Mouse (Mus musculus) activated CD4-positive, CD25-positive, alpha-beta regulatory T cell, adult 4 months (primary cell): ENCODE measurements around the gene Prrx1. TPM values are rescaled to one million over a fixed set of nuclear protein-coding genes. Genes with fewer than 3 reads are reported as not detected.

Experiments
- ATAC-seq: one replicate; pipeline ENCODE4 v1.8.0; 2017
- polyA plus RNA-seq, 2 experiments: library from polyadenylated mRNA; unstranded; fragments of 100-300 nt; shearing (Covaris generic); gene quantifications; one replicate each; pipeline ENCODE4 v1.2.1; 2017

Gene Prrx1
- under 1 TPM in 1 of 2 experiments, not detected in 1; 0.17 TPM for polyA plus RNA-seq

DNA sequence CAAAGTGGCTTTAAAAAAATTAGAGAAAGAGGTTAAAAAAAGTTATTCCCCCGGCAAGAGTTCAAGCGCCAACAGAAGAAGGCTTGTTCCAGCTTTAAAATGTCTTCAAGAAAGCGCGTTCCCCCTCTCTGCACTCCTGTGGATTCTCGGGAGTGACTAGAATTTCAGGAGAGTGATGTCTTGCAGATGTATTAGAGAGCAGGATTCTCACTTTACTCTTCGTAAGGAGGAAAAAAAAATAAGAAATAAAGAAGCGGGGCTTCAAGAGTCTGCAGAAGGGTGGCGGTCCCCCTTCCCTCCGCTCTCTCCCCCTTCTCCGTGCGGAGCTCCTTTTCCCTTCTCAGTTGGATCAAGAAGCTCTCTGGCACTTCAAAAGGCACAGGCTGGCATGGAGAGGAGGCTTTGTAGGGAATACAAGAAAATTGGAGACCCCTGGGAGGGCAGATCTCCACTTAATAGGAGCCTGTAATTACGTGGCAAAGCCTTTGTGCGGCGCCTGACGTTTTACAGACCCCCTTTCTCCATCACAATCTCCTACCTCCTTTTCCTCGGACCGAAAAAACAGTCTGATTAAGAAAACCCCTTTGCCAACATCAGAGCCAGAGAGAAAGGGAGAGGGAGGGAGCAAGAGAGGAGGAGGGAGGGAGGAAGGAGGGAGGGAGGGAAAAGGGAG, at the start of gene Prrx1:
Gene Prrx1 (minus strand): TSS at position 610 of the 673 bp plus-strand sequence.
- no peak for ATAC-seq

DNA sequence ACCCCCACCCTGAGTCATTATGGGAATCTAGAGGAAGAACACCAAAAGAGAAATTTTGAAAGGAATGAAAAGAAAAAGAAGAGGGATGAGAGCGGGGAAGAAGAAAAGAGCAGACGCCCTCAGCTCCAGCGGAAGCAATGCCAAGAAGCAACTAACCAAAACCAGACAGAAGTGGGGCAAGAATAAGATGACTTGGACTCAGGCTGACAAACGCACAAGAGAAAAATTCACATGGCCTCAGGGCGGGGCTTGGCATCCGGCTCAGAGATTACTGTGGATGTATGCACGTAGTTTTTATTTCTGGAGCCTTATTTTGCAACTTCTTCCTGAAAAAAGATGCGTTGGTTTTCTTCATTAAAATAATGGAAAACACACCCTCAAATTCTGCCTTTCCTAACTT, 48.7 kb upstream of the Prrx1 start:
- no peak for ATAC-seq

DNA sequence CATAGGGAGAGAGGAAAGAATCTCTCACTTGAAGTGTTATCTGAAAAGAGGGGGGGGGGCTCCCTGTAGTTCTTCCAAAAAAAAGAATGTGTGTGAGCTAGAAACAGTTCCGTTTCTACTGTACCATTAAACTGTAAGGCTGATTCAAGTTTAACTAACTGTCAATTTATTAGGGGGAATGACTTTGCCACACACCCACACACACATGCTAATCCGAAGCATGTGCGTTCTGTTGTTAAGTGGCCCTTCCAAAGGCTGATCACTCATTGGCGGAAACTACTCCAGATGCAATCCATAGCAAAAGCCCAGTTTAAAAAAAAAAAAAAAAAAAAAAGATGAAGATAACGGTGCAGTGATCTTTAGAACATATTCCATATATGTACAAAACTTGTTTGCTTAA, 47.9 kb upstream of the Prrx1 start:
- no peak for ATAC-seq

DNA sequence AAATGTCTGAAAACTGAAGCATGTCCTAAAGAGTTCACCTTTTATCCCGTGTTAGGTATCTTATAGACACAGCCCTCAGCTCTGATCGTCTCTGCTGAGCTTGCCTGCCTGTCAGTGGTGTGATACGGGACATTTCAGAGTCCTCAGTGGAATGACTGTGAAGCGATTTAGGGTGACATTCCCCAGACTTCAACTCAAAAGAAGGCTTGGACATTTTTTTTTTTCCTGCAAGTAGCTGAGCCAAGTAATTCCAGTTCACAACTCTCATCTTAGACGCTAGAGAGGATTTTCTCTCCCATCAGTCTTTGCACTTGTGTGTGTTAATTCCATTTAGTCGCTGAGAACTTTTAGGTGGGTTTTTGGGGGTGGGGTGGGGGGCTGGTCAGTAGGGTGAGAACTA, 47.3 kb upstream of the Prrx1 start:
- no peak for ATAC-seq

GRCm38 (mm10) chr1:163359521-163359920, 46.0 kb upstream of the Prrx1 start:
- ATAC-seq = no peak

GRCm38 (mm10) chr1:163358165-163358564, 44.7 kb upstream of the Prrx1 start:
- ATAC-seq = no peak

DNA sequence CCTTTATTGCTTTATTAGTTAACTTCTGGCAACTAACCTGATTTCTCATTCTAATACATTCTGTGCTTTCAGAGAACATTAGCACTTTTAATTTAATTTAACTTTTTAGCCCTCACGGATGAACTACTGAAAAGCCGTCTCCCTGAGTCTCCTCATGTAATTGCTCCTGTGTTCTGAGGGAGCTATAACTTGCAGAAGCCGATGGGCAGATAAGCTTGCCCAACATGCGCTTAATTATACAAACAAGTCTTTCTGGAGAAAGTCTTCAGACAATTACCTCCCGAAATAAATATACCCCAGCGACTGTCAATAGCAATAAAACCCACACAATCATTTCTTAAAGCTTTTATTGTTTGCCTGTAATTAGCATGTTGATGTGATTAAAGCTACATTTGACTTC, 44.2 kb upstream of the Prrx1 start:
- ATAC-seq = no peak

DNA sequence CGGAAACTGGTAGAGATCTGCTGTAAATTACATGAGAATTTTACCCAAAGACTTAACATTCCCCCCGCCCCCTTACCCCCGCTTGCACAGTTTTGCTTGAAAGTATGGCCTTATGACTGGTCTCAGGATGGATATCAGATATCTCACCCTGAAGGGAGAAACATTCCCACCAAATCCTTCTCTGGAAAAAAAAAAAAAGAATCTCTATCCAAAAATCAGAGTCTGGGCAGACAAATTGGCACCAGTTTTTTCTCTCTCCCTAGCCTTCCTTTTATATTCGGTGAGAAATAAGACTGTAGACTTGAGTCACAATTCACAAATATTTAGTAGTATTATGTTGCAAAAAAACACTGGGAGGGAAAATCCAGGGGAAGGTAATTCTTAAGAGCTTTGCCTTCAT, 42.7 kb upstream of the Prrx1 start:
- no peak for ATAC-seq

- no peak for ATAC-seq
Measured at GRCm38 (mm10) chr1:163355626-163356156, 42.2 kb upstream of the Prrx1 start.

DNA sequence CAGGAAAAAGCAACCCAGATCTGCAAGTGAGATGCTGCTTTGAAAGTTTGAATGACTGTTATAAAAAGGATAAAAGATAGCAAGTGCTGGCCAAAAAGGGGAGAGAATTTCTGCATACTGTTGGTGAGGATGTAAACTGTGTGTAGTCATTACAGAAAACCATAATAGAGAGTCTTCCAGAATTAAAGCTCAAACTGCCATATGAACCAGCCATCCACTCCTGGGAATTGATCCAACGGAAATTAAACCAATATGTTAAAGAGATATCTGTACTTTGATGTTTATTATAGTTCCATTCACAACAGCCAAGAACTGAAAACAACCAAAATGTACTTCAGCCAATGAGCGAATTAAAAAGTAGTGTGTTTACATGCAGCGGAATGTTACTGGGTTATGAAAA, 37.5 kb upstream of the Prrx1 start:
- no peak for ATAC-seq

- no peak for ATAC-seq
Measured at GRCm38 (mm10) chr1:163345541-163345940, 32.0 kb upstream of the Prrx1 start.

DNA sequence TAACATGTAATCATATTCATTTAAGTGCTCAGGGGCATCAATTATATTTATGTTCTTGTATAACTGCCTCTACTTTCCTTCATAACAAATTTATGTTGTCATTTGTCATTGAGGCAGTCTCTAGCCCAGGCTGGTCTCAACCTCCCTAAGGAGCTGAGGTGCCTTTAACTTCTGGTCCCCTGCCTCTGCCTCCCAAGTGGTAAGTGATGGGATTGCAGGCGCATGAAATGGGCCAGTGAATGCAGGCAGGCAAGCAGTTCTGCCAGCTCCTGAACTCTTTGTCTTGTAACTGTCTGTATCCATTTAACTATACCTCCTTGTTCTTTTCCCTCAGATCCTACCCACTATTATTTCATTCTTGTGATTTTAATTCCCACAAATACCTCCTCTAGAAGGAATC, 31.4 kb upstream of the Prrx1 start:
- no peak for ATAC-seq

DNA sequence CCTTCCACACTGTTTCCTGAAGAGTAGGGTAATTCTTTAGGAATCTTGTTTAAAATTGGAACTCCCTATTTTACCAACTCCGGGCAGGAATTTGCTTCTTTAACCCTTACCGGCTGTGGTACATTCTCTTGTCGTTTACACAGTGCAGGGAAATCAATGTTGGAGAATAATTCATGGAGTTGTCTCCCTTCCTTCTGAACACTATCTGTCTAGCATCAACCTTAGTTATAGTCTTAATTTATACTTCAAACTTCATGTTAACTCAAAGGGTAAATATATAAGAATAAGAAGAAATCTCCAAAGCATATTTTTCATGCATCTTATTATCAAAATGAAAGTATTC, 25.7 kb upstream of the Prrx1 start:
- no peak for ATAC-seq

DNA sequence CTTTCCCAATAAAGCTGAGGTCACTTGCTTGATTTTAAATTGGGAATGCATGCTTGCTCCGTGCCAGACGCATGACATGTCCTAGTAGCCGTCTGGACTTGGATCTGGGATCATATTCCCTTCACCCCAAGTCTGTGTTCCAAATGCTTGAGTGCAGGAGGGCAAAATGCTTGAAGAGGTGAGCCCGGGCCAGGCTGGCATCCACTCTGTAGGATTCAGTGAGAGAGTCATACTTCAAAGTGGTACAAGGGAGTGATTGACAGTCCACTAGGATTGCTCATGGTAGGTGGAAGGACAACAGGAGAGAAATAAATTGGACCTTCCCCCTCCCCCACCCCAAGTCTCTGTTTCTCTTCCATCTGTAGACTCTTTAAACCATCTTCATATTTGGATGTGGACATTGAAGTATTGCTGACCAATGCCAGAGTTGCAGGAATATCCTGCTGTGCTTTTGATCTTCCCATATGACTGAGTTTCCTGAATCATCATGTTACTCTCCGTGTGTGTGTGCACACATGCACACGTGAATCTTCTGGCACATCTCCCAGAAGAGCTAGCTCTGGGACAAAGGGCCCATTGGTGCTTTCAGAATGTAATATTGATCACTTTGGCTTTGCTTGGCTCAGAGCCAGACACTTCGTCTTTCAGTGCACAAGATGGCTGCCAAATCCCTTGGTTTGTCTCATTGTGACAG, 25.2 kb upstream of the Prrx1 start:
- ATAC-seq = no peak

DNA sequence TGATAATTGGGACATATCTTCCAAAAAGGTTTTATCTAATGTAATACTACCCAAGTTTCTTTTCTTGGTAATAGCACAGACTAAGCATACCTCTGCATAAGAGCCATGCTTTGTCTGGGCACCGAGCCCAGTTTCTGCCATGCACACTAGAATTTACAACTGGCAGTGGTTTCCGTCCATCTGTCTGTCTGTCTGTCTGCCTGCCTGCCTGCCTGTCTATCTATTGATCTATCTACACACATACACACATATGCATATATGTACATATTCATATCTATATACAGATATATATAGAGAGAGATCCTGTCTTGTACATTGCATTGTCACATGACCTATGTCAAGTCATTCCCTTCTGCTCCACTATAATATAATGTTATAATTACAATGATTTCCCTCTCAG, 24.3 kb upstream of the Prrx1 start:
- no peak for ATAC-seq

- no peak for ATAC-seq
Measured at GRCm38 (mm10) chr1:163327279-163327678, 13.8 kb upstream of the Prrx1 start.

DNA sequence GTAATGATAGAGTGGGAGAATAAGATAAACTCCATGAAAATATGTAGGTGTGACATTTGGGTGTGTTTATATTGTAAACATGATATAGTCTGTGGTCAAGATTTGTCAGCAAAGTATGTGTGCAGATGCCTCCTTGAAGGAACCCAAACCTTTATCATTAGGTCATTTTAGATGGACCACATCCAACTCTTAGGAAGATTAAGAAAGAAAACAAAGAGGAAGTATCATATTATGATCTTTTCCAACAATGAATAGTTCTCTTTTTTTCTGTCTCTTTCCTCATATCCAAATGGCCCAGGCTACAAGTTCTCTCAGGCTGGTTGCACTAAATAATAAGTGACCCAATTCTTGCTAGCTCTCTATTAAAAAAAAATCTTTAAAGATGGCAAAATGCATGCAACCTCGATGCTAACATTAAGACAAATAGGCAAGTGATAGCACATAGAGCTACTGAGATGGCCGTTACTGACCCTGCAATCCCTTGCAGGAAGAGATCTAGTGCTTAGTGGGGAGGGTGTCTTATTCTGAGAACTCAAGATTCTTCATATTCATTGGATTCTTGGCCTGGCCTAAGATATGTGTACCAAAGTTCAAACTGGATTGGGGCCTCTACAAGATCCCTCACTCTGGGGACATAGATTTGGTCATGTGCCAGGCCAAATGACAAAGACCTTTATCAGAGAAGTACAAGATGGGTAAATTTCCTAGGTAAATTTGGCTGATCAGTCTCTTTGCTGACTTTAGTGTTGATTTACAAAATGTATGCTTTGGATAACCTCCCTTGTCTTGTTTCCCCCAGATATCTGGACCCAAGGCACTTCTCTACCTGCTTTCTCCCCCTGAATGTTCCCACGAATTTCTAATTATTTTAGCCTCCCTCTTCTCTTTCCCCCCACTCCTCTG, 6.4 kb upstream of the Prrx1 start:
- ATAC-seq = no peak

GRCm38 (mm10) chr1:163316920-163317319, 3.4 kb upstream of the Prrx1 start:
- no peak for ATAC-seq

GRCm38 (mm10) chr1:163314829-163315301, 1.4 kb upstream of the Prrx1 start:
- ATAC-seq = no peak

DNA sequence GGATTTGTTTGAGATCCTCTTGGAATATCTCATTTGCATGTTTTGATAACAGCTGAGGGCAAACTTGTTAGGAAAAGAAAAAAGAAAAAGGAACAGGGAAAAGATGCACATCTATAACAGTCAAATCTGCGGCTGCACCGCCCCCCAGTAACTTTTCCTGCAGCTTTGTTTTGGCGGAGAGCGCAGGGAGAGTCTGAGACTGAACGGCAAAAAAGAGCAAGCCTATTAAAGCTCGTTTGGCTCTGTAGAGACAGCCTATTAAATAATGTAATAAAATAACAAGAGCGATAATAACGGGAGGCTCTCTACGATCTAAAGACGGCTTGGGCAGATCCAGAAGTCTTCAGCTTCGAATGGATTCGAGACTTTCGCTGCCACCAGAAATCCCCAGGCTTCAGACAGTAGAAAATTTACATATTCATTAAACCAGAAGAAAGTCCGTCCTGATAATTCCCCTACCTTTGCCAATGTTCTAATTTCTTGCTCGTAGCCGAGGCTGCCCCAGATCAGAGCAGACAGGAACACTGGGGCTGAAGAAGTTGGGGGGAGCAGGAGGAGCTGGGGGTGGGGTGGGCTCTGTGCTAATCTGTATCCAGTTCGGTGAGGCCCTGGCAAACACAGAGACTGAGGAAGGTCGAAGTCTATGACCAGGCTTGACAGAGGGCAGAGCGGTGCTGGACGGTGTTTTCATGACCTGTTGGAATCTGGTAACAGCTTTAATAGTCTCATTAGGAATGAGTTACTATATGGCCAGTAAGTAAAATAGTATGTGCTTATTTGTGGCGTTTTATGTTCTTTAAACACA, 613 bp upstream of the Prrx1 start:
- ATAC-seq = no peak

DNA sequence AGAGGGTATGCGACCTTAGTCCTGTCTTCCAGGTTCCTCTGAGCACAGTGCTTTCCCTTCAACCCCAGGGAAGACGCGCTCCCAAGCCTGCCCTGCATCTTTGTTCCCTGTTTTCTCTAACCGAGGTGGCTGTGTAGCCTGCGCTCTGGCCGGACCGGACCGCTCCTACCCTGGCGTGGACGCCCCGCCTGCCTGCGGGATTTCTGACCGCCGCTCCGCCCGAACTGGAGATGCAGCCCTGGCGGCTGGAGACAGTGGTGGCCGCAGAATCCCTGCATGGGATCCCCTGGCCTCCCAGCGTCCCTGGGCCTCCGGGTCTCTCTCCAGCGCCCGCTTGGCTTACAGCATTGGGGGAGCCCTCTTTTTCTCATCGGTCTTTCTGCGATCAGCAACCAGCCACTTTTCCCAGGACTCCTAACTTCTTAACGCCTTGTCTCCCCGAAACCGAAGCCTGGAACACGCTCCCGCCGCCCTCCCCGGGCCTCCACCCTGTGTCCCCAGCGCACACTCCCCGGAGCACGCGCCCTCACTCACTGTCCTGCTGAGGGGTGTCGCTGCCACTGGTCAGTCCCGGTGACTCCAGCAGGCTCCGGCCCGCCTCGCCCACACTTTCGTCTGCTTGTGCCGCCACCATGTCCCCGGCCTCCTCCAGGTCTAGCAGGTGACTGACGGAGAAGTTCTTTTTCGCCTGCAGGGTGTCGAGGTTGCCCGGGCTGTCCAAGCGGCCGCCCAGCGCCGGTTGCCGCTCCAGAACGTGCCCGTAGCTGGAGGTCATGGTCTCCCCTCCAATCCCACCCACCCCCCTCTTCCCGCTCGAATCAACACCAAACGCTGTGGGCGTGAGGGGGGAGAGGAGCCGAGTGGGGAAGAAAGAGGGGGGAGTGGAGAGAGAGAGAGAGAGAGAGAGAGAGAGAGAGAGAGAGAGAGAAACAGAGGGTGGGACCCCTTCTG, 1.4 kb downstream of the Prrx1 start:
- no peak for ATAC-seq
